Mouse (Mus musculus): ENCODE data around the gene Pck2. TPM values are rescaled to one million over a fixed set of nuclear protein-coding genes. Genes with fewer than 3 reads are reported as not detected.

Gene Pck2
- polyA plus RNA-seq, 1 experiment from 2014 or later = 5.9 TPM

DNA sequence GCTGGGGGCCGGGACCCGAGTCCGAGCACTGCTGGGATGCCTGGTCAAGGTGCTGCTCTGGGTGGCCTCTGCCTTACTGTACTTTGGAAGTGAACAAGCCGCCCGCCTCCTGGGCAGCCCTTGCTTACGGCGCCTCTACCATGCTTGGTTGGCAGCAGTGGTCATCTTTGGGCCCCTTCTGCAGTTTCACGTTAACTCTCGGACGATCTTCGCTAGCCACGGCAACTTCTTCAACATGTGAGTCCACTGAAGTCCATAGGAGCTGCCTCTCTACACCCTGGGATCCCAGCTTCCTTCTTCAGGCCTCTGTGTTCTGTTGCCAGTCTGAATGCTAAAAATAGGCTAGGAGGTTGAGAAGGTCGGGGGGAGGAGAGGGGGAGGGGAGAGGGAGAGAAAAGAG is 35.6 kb downstream of the Pck2 start:
- H3K79me2 ChIP-seq (ENCODE audit: inconsistent target) = peaks cover 22% of the 10 kb centered on the region
- H3K4me3 ChIP-seq (ENCODE audit: inconsistent target) = no peak overlapping the region
- no peak overlapping the region for H3K27ac ChIP-seq
- 65% methylated on average over 13 of the region's 13 CpGs for WGBS (ENCODE audit: missing documents)
- peaks cover 13% of the 10 kb centered on the region for H3K36me3 ChIP-seq (ENCODE audit: inconsistent target)

DNA sequence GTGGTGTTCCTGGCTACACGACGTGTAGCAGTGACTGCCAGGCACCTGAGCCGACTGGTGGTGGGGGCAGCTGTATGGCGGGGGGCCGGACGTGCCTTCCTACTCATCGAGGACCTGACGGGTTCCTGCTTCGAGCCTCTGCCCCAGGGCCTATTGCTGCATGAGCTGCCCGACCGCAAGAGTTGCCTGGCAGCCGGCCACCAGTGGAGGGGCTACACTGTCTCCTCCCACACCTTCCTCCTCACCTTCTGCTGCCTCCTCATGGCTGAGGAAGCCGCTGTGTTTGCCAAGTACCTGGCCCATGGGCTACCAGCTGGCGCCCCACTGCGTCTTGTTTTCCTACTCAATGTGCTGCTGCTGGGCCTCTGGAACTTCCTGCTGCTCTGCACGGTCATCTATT is 36.3 kb downstream of the Pck2 start:
- peaks cover 19% of the 10 kb centered on the region for H3K36me3 ChIP-seq (ENCODE audit: inconsistent target)
- no peak overlapping the region for H3K4me3 ChIP-seq (ENCODE audit: inconsistent target)
- peaks cover 22% of the 10 kb centered on the region for H3K79me2 ChIP-seq (ENCODE audit: inconsistent target)
- H3K27ac ChIP-seq = no peak overlapping the region
- 64% methylated on average over 6 of the region's 16 CpGs for WGBS (ENCODE audit: missing documents)

DNA sequence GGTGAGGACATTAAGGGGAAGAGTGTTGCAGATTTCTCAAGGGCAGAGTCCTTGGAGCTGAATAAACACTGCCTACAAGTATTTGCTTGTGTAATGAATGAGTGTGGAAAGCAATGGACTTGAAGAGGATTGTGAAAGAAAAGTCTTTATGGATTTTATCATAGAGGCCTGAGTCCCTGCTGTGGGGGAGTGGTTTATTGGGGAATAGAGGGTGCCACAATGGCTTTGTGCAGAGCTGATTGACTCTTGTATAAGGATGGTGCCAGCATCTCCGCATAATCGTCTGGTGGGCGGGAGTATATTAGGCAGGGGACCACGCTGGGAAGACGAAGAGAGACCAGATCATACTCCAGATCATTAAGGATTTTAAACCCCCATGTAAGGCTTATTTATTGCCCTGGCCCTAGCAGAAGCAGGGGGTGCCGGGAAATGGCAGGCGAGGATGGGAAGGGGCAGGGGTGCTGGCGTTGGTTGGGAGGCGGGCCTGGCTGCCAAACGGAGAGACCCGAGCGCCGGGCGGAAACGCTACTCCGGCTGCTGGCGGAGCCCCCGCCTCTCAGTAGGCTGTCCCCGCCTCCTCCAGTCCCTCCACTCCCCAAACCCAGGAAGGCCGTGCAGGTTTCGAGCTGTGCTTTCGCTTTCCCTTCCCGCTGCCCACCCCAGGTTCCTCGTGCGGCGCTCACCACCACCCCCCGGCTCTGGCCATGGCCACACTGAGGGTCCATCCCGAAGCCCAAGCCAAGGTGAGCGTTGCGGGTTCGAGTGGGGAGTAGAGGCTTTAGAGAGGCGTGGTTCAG is 38.0 kb downstream of the Pck2 start, which contains the start of gene Psme1:
TSS of gene Psme1 (plus strand) at position 253 of the 797 bp plus-strand sequence.
- WGBS (ENCODE audit: missing documents) = 2% methylated on average over 32 of the region's 32 CpGs
- Histone ChIP-seq H3K4me3 (ENCODE audit: inconsistent target) (peak within 1 kb of the TSS; percentile 95), H3K27ac (peak within 1 kb of the TSS; percentile 85)

DNA sequence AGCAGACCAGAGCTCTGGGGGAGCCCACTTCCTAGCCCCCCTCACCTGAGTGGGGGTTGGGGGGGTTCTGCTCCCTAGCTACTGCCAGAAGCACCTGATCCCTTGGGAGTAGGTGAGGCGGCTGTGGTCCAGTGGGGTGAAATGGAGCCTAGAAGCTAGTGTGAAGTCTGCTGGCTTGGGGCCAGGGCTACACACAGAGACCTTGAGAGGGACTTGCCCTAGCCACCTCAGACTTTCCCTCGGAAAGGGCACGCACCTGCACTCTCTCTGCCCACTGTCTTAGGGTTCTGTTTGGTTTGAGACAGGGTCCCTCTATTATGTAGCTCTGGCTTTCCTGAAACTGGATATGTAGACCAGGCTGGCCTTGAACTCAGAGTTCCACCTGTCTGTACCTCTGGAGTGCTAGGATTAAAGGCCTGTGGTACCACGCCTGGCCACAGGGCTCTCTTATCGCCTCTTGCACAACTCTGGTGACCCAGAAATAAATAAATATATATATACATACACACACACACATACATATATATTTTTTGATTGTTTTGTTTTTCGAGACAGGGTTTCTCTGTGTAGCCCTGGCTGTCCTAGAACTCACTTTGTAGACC is 38.7 kb downstream of the Pck2 start:
- Histone ChIP-seq H3K79me2 (ENCODE audit: inconsistent target) (peaks cover 22% of the 10 kb centered on the region), H3K27ac (peak overlapping the region; percentile 85), H3K4me3 (ENCODE audit: inconsistent target) (peak overlapping the region; percentile 95), H3K36me3 (ENCODE audit: inconsistent target) (peaks cover 25% of the 10 kb centered on the region)
- WGBS (ENCODE audit: missing documents) = 0% methylated on average over 5 of the region's 6 CpGs

More for the DNA sequence above, 38.0 kb downstream of the Pck2 start, which contains the start of gene Psme1:
- Histone ChIP-seq H3K36me3 (ENCODE audit: inconsistent target) (peaks cover 25% of the 10 kb centered on the region), H3K79me2 (ENCODE audit: inconsistent target) (peaks cover 22% of the 10 kb centered on the region)

DNA sequence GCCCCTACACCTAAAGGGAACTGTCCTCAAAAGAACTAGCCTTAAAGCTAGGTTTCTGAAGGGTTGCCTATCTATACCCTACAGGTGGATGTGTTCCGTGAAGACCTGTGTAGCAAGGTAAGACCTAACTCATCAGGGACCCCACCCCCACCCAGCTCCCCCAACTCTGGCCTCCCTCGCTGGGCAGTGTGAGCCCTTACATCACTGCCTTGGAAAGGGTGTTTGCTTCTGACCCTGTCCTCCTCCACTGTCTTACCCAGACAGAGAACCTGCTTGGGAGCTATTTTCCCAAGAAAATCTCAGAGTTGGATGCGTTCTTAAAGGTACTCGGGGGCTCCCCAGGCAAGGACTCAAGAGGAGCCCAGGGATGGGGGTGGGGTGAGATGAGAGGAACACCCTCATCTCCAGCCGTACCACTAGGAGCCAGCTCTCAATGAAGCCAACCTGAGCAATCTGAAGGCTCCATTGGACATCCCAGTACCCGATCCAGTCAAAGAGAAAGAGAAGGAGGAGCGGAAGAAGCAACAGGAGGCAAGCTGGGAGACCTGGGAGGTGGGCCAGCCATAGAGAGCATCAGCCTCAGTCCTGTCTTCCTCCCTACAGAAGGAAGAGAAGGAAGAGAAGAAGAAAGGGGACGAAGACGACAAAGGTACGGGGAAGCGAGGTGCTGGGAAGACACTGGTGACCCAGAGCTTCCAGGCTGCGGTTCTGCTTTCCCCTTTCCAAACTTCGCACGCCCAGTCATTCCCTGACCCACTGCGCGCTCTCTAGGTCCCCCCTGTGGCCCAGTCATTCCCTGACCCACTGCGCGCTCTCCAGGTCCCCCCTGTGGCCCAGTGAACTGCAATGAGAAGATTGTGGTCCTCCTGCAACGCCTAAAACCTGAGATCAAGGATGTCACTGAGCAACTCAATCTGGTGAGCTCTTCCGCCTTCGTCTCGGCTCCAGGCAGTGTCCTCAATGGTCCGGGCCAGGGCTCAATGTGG is 39.7 kb downstream of the Pck2 start:
- Histone ChIP-seq H3K36me3 (ENCODE audit: inconsistent target) (peaks cover 25% of the 10 kb centered on the region), H3K4me3 (ENCODE audit: inconsistent target) (no peak overlapping the region; the same call in 1 of the 2 replicates), H3K27ac (no peak overlapping the region), H3K79me2 (ENCODE audit: inconsistent target) (peaks cover 26% of the 10 kb centered on the region)
- WGBS (ENCODE audit: missing documents) = 92% methylated on average over 22 of the region's 23 CpGs

DNA sequence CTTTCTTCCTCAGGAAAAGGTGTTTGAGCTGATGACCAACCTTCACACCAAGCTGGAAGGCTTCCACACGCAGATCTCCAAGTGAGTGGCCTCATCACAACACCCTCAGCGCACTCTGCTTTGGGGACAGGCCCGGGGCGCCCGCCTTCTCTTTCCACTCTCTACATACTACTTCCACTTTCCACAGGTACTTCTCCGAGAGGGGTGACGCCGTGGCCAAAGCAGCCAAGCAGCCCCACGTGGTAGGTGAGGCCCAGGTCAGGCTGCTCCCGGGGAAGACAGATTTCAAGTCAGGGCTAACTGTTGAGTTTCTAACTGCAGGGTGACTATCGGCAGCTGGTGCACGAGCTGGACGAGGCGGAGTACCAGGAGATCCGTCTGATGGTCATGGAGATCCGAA is 40.7 kb downstream of the Pck2 start:
- Histone ChIP-seq H3K4me3 (ENCODE audit: inconsistent target) (no peak overlapping the region), H3K36me3 (ENCODE audit: inconsistent target) (peaks cover 25% of the 10 kb centered on the region), H3K27ac (no peak overlapping the region), H3K79me2 (ENCODE audit: inconsistent target) (peaks cover 26% of the 10 kb centered on the region)
- WGBS (ENCODE audit: missing documents) = 86% methylated on average over 14 of the region's 16 CpGs

DNA sequence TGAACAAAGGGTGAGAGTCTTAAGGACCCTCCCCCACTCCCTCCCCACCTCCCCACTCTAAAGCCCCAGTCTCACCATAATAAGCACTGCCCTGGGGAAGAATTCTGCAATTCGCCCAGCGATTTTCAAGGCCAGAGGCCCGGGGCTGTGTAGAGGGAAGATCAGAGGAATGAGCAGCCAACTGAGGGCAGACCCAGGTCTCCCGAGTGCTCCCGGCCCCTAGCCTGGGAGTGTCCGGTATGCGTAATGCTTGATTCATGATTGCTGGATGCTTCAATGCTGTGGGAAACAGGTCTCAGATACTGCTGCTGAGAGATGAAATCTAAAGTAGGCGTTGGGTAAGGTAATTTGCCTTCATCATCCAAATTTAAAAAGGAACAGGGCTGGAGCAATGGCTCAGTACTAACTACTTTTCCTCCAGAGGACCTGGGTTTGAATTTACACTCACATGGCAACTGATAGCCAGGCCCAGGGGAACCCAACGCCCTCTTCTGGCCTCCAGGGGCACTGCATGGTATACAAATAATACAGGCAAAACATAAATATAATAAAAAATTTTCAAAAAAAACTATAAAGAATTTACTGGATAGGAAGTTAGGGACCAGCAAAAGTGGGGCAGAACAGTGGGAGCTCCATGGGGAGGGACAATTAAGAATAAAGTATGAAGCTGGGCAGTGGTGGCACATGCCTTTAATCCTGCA is 42.1 kb downstream of the Pck2 start:
- Histone ChIP-seq H3K27ac (no peak overlapping the region), H3K79me2 (ENCODE audit: inconsistent target) (peaks cover 26% of the 10 kb centered on the region), H3K4me3 (ENCODE audit: inconsistent target) (no peak overlapping the region), H3K36me3 (ENCODE audit: inconsistent target) (peaks cover 27% of the 10 kb centered on the region)
- WGBS (ENCODE audit: missing documents) = 80% methylated on average over 9 of the region's 9 CpGs

DNA sequence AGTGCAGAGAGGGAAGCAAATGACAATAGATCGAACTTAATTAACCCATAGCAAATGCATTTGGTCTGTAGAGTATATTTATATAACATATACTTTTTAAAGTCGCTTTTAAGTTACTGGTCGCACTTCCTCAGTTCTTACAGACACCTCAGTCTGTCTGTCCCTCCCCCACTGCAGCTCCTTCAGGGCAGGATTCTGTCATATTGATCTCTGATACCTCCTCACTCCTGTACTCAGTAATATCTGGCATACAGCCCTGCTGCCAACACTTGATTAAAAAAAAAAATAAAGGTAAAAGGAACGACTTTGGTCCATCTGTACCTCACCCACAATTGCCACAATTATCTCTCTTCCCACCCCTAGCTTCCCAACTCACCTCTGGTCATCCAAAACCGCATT is 44.2 kb downstream of the Pck2 start:
- 23% methylated on average over 5 of the region's 5 CpGs for WGBS (ENCODE audit: missing documents)
- Histone ChIP-seq H3K79me2 (ENCODE audit: inconsistent target) (peaks cover 31% of the 10 kb centered on the region), H3K27ac (peak overlapping the region; percentile 17), H3K36me3 (ENCODE audit: inconsistent target) (peaks cover 47% of the 10 kb centered on the region), H3K4me3 (ENCODE audit: inconsistent target) (peak overlapping the region; percentile 70)

DNA sequence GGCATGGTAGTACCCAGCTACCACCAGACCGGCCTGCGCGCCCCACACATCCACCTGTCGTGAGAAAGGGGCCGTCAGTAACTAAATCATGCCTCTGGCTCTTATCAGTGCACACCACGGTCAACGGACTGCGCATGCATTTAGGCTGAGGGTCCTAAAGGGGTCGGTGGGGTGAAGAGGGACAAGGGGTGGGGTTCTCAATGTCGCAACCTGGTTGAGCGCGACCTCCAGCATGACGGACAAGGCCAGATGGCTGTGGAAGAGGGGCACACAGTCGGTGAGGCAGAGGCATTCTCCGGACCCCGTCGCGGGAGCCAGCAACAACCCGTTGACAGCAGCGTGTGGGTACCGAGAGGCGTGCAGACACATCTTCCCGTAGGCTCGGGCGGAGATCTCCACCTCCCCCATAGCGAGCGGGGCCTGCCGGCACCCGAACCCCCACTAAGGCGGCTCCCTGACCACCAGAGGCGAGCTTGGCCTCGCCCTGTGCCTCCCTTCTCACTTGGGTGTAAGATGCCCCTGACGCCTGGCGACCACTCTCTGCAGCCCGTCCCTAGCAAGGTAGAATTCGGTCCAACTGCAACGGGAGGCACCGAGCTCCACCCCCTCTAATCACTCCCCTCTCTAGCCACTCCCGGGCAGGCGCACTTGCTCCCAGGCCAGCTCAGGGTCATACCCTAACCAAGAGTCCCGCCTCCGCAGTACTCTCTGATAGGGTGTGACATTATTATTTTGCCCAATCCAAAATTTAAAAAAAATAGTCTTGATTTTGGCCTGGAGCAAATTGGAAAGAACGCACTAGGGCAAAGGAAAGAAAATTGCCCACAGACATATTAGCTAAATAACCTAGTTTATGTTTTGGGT is 44.9 kb downstream of the Pck2 start, which contains the start of gene Emc9:
TSS of gene Emc9 (minus strand) at position 601 of the 864 bp plus-strand sequence.
- WGBS (ENCODE audit: missing documents) = 12% methylated on average over 41 of the region's 43 CpGs

DNA sequence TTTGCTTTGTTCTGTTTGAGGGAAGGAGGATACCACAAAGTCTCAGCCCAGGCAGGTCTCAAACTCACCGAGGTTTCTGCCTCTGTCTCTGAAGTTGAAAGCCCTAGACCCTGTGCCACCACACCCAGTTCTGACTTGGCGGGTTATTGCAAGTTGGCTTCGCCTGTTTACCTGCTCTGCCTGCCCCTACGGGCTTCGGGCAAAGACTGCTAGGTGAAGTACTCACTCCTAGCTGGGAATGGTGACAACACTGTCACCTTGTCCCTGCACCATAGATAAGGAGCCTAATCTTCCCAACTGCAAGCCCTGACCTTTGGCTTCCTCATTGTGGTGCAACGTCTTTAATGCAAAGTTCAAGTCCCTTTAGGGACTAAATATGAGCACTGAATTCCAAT is 45.5 kb downstream of the Pck2 start:
- 60% methylated on average over 6 of the region's 6 CpGs for WGBS (ENCODE audit: missing documents)
- peaks cover 35% of the 10 kb centered on the region for H3K36me3 ChIP-seq (ENCODE audit: inconsistent target)
- peak overlapping the region; percentile 70; the same call in 1 of the 2 replicates for H3K4me3 ChIP-seq (ENCODE audit: inconsistent target)
- peak overlapping the region; percentile 43 for H3K27ac ChIP-seq
- peaks cover 32% of the 10 kb centered on the region for H3K79me2 ChIP-seq (ENCODE audit: inconsistent target)

More for the DNA sequence above, 44.9 kb downstream of the Pck2 start, which contains the start of gene Emc9:
- peak within 1 kb of the TSS; percentile 43 for H3K27ac ChIP-seq
- H3K36me3 ChIP-seq (ENCODE audit: inconsistent target) = peaks cover 42% of the 10 kb centered on the region
- peak within 1 kb of the TSS; percentile 70 for H3K4me3 ChIP-seq (ENCODE audit: inconsistent target)
- H3K79me2 ChIP-seq (ENCODE audit: inconsistent target) = peaks cover 31% of the 10 kb centered on the region

DNA sequence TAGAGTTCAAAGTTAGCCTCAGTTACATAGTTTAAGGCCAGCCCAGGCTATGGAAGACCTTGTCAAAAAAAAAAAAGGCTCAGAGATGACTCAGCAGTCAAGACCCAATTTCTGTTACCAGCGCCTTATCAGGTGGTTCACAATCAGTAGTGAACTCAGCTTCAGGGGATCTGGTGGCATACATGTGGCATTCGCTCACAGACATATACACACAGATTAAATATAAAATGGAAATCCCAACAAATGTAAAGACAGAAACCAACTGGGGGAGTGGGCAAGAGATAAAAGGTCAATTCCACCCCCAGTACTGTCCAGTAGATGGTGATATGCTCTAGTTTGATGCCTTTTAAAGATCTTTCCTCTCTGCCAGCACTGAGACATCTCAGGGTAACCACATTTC is 46.1 kb downstream of the Pck2 start:
- Histone ChIP-seq H3K36me3 (ENCODE audit: inconsistent target) (peaks cover 30% of the 10 kb centered on the region), H3K79me2 (ENCODE audit: inconsistent target) (peaks cover 34% of the 10 kb centered on the region), H3K4me3 (ENCODE audit: inconsistent target) (no peak overlapping the region), H3K27ac (peak overlapping the region; percentile 43)
- 66% methylated on average over 2 of the region's 2 CpGs for WGBS (ENCODE audit: missing documents)

DNA sequence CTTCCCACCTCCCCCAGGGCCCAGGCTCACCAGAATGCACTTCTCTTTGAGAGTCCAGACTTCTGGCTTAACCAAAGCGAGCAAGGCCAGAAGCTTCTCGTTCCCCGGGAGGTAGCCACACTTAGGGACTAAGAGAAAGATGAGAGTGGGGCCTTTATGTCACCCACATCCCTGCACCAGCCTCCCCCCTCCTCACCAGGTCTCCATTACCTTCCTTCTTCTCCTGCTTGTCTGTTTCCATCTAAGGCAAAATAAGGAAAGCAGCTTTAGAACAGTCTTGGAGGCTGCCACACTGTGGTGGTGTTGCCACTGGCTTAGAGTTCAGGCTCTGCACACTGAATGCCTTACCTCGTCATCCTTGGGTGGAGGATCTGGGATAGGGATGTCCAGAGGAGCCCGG is 49.2 kb downstream of the Pck2 start:
- Histone ChIP-seq H3K4me3 (ENCODE audit: inconsistent target) (no peak overlapping the region), H3K36me3 (ENCODE audit: inconsistent target) (peaks cover 23% of the 10 kb centered on the region), H3K27ac (no peak overlapping the region), H3K79me2 (ENCODE audit: inconsistent target) (peaks cover 60% of the 10 kb centered on the region)
- whole genome bisulfite sequencing (ENCODE audit: missing documents) = 87% methylated on average over 3 of the region's 5 CpGs

Data from macrophage (primary cell).